Mouse (Mus musculus) olfactory bulb, adult 2 months (tissue): ENCODE results near the gene Ctnnd2.

Experiments used
- CTCF ChIP-seq: fragments of 200-500 bp; IDR thresholded peaks from 2 replicates; pipeline ENCODE4 v1.5.1; 2012; ENCODE audit warnings: low read depth, mild to moderate bottlenecking, low read length, moderate library complexity; ENCODE audit not compliant: insufficient read depth
- POLR2A ChIP-seq: fragments of 200-500 bp; IDR thresholded peaks from 2 replicates; pipeline ENCODE4 v1.6.1; 2012; ENCODE audit warnings: mild to moderate bottlenecking, low read depth, low read length, moderate library complexity; ENCODE audit not compliant: insufficient read depth

- no peak for TF ChIP-seq POLR2A
- TF ChIP-seq CTCF = no peak
Measured at GRCm38 (mm10) chr15:30286245-30286642, 113.9 kb downstream of the Ctnnd2 start.
